Mouse (Mus musculus) layer of hippocampus, postnatal 10 days (tissue): ENCODE results near the gene Cyp4f18. TPM values are rescaled to one million over a fixed set of nuclear protein-coding genes. Genes with fewer than 3 reads are reported as not detected.
"Not testable (repeated sequence)": the region's sequence is repeated elsewhere in the genome, so short reads cannot be mapped to it uniquely, and the experiment has no call there.

ENCODE experiments used
- DNase-seq, 2 experiments: peaks; one replicate each; pipeline ENCODE4 v3.0.0; 2021; ENCODE audit warnings: low spot score in 2 of 2
- total RNA-seq, 2 experiments: library from RNA; stranded (reverse); gene quantifications; 2 replicates each; pipeline ENCODE4 v1.2.3; 2021

Gene Cyp4f18
- total RNA-seq, 2 experiments from 2014 or later, result not detected

DNA sequence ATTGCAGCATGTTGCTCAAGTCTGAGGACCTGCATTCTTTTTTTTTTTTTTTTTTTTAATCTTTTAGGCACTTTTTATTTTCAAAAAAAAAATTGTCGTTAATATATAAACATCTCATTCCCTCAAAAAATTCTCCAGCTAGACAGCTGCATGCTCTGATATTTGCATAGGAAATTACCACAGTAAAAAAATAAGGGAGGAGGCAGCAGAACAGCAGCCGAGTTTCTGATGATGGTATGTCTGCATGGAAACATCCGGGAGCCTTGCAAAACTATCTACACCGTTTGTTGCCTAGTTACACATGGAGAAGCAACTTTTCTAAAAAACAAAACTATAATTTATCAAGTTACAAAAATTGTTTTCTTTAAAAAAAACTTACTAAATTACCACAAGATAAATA lies 28.0 kb downstream of the Cyp4f18 start:
- no peak for DNase-seq

DNA sequence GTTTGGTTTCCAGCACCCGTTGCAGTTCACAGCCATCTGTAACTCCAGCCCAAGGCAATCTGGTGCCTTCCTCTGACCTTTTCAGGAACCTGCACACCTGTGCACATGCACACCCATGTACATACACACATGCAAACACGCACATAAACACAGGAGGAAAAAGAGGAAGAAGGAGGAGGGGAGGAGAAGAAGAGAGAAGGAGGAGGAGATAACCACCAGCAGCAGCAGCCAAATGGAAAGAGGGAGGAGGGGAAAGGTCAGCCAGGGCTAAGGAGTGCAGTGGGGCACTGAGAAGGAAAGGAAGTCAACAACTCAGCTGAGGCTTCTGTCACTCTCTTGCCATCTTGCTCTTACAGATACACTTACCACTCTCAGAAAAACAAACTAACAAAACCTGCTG lies 28.4 kb downstream of the Cyp4f18 start:
- DNase-seq, result no peak

- DNase-seq, result no peak
Measured at GRCm38 (mm10) chr8:71974211-71974610, 35.2 kb downstream of the Cyp4f18 start.

DNA sequence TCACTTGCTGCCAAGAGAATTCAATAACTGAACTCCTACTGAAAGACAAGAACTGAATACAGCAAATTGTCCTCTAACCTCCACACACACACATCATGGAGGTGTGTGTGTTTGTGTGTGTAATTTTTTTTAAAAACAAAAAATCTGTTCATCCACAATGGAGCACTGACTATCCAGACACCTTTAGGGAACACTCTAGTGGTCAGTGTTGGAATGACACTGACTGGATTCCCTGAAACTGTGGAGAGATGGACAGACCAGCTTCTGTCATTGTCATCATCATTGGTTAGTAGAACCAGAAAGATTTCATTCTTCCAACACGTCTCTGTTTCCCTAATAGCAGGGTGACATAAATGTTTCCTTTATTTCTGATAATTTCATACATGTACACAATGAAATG lies 37.5 kb downstream of the Cyp4f18 start:
- no peak for DNase-seq

DNA sequence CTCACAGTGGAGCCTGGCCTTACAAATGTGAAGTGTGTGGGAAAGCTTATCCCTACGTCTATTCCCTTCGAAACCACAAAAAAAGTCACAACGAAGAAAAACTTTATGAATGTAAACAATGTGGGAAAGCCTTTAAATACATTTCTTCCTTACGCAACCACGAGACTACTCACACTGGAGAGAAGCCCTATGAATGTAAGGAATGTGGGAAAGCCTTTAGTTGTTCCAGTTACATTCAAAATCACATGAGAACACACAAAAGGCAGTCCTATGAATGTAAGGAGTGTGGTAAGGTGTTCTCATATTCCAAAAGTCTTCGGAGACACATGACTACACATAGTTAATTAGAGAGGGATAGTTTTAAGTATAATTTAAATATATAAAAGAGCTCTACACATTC lies 40.8 kb downstream of the Cyp4f18 start:
- DNase-seq, result no peak

GRCm38 (mm10) chr8:71968100-71968499 lies 41.3 kb downstream of the Cyp4f18 start:
- no peak for DNase-seq

DNA sequence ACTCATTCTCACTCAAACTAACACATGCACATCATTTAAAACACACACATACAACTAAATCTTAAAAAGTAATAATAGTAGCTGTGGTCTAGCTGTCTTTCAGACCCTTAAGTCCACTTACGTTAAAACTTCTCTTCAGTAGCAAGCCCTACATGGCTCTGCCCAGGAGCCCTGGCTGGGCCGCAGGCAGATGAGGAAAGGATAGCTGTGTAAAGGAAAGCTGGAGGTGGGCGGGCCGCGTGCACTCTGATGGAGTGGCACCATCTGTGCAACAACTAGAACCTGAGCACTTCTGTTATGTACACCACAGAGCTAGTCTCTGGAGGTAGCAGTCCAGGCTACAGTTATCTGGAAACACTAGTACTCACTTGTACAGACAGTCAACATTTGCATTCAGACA lies 42.2 kb downstream of the Cyp4f18 start:
- DNase-seq, result no peak

GRCm38 (mm10) chr8:71966411-71966810 lies 43.0 kb downstream of the Cyp4f18 start:
- DNase-seq, result no peak

DNA sequence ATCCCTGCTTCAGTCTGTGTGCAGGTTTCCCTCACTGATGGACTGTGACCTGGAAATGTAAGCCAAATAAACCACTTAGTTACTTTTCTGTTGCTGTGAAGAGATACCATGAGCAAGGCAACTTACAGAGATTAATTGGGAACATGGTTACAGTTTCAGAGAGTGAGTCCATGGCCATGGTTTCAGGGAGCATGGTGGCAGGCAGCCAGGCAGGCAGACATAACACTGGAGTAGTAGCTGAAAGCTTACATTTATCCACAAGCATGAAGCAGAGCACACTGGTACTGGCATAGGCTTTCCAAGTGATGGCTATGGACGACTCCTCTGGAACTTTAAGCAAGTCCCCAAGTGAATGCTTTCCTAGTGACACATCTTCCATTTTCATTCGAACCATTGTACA lies 44.3 kb downstream of the Cyp4f18 start:
- no peak for DNase-seq

GRCm38 (mm10) chr8:71964051-71964450 lies 45.4 kb downstream of the Cyp4f18 start:
- no peak for DNase-seq

DNA sequence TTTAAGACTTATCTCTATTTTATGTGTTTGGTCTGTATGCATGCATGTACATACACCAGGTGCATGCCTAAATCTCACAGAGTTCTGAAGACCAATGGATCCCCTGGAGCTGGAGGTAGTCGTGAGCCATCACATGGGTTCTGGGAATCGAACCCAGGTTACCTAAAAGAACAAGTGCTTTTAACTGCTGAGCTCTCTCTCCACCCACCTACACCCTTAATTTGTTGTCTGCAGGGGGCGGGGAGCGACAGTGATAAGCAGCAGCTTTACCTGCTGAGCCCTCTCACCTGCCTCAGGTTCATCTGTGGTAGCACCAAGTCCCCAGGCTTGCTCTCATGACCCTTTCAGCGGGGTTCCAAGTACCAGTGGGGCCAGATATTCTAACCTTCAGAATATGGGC lies 47.6 kb downstream of the Cyp4f18 start:
- no peak for DNase-seq

DNA sequence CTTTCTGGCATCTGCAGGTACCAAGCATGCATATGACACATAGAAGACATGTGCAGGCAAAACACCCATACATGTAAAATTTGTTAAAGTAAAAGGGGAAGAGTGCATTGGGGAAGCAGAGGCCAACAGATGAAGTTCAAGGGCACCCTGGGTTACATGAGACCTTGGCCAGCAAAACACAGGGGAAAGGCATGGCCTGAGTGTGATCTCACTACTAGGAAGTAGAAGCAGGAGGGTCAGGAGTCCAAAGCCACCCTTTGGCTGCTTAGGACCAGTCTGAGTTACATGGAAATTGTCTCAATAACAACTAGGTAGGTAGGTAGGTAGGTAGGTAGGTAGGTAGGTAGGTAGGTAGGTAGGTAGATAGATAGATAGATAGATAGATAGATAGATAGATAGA lies 48.9 kb downstream of the Cyp4f18 start:
- DNase-seq, result no peak

DNA sequence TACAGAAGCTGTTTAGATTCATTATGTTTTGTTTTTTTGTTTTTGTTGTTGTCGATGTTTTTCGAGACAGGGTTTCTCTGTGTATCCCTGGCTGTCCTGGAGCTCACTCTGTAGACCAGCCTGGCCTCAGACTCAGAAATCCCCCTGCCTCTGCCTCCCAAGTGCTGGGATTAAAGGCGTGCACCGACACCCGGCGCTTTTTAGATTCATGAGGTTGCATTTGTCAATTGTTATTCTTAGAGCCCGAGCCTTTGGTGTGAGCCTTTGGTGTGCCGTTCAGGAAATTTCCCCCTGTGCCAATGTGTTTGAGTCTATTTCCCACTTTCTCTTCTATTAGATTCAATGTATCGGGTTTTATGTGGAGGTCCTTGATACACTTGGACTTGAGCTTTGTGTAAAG lies 54.8 kb downstream of the Cyp4f18 start:
- DNase-seq, result no peak

DNA sequence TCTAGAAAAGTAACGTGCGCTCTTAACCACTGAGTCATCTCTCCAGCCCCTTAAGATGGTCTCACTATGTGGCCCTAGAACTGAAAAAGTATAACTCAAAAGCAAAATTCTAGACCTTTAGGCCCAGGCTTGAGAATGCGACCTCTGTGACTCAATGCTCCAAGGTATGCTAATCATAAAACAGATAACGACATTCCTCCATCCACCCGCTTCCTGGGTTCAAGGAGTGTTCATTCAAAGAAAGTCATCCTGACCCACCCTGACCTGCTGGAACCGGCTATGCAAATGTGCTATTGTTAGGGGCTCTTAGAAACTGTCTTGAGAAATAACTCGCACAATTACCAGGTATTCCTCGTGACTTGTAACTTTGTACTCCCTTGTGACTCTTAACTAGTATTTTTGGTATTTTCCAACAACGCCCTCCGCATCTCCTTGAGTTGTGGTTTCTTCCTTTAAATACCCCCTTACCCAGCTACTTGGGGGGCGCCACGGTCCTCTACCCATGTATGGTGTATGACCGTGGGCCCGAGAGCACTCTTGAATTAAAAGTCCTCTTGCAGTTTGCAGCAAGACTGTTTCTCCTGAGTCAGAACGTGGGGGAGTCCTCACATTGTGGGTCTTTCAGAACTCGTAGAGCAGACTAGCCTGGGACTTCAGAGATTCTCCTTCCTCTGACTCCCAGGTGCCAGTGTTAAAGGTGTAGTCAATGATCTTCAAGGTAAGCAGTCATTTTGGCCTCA lies 56.3 kb downstream of the Cyp4f18 start:
- DNase-seq, result not testable (repeated sequence)

GRCm38 (mm10) chr8:71952489-71952888 lies 56.9 kb downstream of the Cyp4f18 start:
- no peak for DNase-seq

DNA sequence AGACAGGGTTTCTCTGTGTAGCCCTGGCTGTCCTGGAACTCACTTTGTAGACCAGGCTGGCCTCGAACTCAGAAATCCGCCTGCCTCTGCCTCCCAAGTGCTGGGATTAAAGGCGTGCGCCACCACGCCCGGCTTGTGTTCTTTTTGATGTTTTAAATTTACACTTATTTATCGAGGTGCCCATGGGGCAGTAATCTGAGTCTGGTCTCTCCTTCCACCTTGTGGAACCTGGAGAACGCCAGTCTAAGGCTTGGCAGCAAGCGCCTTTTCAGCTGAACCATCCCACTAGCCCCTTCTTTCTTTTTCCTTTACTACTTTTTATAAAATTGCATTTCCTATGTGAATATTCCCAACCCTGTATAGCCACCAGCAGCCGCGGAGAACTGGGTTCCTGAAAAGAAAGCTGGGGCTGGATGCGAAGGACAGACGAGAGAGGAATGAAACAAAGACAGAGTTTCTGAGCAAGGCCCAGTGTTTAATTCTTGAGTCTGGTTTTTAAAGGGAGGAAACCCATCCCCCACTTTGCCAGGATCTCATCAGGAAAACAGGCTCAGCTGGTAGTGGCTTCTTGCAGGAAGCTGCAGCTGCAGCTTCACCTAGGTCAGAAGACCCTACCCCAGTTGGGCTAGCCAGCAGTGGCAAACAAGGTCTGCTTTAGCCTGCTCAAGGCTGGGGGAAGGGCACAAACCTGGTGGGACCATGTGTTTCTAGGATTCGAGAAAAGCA lies 57.8 kb downstream of the Cyp4f18 start:
- no peak for DNase-seq

DNA sequence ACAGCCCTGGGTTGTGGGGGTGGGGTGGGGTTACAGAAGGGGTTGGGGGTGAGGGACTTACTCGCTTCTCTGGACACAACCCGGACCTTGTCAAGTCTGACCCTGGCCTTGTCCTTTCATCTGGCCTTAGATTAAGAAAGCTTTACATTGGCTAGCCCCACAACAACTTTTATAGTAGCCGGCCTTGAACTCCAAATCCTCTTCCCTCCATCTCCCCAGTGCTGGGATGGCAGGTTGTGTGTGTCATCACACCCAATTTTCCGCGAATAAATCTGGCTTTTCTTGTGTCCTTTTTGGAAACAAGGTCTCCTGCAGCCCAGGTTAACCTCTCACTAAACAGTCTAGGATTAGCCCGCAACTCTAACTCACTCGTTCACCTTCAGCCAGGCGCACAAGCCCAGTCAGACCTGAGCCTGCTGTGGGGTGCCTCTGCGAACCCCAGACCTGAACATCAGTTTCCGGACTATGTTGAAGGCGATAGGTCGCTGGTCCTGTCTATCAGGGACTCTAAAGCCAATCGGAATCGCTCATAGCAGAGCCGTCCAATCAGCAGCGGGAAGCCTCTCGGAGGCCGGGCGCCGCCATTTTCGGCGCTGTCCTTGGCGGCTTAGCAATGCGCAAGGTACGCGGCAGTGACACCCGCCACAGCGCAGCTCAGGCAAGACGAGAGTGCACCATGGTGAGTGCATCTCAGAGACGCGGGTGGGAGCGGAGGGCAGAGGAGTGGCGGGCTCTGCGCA lies 58.8 kb downstream of the Cyp4f18 start, which contains the start of gene Zfp961:
Gene Zfp961 (plus strand): TSS at position 557 of the 740 bp plus-strand sequence.
- peak; percentile 99 for DNase-seq

DNA sequence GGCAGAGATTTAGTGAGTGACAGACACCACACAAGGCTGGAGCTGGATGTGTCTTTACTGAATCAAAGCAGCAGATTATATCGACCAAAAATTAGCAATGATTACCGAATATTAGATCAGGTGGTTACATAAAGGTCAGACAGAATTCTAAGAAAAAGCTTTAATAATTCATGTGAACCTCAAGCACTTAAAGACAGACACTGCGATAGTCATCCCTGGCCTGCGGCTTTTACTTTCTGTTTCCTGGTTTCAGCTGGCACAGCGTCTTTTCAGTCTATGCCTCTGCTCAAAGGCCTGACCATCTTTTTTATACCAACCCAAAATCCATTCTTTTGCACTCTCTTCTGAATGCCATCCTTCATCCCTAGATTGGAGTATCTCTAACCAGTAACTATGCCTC lies 60.8 kb downstream of the Cyp4f18 start:
- DNase-seq, result no peak

DNA sequence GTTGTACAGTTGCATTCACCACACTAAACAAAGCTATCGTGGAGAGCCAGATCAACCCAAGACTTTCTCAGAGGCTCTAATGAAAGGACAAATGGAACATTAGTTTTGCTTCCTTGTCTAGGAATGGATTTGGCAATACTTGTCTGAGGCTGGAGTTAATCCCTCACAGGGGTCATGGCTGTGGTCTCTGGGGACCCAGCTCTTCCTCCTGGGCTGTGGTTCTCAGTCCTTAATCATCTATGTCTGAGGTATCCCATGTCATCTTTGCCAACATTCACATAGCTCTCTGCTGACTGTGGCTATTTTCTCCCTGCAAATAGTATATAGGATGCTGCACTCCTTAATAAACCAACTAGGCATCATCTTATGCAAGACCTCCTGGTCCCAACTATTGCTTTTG lies 67.7 kb downstream of the Cyp4f18 start:
- DNase-seq, result no peak

GRCm38 (mm10) chr8:71940293-71941208 lies 68.9 kb downstream of the Cyp4f18 start:
- no peak for DNase-seq
